Mouse (Mus musculus) ES-CJ7 (cell line): ENCODE measurements at regions not wholly inside any gene's neighbourhood (a gene's known extent, or its start where the extent isn't known, plus 50 kb on each side); places are given as distances from the start of the nearest gene placed in this dataset.

Experiments used
- DNase-seq: peaks from one replicate; pipeline ENCODE4 v3.0.0; 2011; ENCODE audit warnings: low read depth, low spot score

DNA sequence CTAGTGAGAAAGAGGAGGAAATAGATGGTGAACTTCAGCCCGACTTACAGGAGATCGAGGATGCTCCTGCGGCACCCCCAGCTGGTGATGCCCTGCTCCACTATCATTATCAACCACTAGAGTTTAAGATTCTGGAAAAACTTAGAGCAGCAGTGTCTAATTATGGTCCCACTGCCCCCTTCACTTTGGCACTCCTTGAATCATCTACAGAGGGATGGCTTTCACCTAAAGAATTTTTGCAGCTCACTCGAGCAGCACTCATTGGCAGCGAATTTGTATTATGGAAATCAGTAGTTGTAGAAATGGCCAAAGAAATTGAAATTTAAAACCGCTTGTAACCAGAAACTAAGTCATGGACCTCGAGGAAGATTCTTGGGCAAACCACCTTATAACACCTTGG lies 1229.1 kb upstream of the Arrdc3 start:
- DNase-seq: no peak

DNA sequence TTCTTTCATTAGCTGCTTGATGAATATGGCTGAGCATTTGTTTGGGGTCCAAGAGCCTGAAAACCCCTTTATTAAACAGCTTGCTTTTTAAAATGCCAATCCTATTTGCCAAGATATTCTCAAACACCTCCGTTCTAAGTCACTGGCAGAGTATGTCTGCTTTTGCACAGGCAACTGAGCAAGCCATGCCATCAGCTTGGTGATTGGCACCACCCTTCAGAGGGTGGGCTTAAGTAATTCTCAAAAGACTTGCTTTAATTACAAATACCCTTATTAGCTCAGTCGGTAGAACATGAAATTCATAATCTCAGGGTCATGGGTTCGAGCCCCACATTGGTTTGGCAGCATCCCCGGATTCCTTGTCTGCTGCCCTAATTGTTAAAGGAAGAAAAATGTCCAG lies 1228.5 kb upstream of the Arrdc3 start:
- DNase-seq: no peak

DNA sequence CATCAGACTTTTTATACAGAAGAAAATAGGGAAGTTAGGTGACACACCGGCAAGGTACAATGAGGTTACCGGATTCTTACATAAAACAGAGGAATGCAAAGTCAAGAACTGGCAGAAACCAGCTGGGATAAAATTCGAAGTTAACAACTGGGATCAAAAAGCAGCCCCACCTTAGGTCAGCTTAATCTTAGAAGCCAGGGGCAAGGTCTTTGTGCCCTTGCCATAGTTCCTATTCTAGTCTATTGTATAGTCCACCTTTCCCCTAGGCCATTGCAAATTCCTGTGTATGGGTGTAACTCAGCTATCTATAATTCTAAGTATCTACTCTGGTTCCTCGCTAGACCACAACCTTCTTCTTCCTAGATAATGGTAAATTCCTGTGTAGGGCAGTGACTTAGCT lies 1214.4 kb upstream of the Arrdc3 start:
- DNase-seq: peak; percentile 48

- DNase-seq: no peak
Measured at GRCm38 (mm10) chr13:79673358-79673757, 1209.8 kb upstream of the Arrdc3 start.

GRCm38 (mm10) chr13:79697847-79698625 lies 1185.1 kb upstream of the Arrdc3 start:
- DNase-seq: no peak

DNA sequence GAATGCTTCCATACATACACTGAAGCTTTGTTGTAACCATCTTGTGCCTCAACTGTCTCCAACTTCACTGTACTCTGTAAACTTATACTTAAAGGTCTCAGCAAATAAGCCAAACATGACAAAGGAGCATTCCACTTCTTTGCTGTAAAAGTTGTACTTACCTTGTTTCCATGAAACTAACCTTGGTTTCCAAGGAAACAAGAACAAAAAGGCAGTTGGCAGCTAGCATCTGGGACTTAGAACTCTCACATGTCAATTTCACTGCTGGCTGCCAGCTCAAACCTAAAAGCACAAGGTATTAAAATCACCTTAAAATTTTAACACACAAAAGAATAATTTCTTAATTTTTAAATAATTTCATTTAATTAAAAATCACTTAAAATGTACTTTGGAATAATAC lies 1183.7 kb upstream of the Arrdc3 start:
- no peak for DNase-seq
